Mouse (Mus musculus): ENCODE data around the gene Atg7.
"Not testable (repeated sequence)": the region's sequence is repeated elsewhere in the genome, so short reads cannot be mapped to it uniquely, and the experiment has no call there.

Gene Atg7

GRCm38 (mm10) chr6:114642601-114643528 is at the start of gene Atg7:
Atg7 (plus strand) TSS chr6:114643097.
- ChIA-PET CTCF (interaction anchor here in 1 of 4 experiments (0.6 kb wide), 1 partner anchor 571 kb away, joined by 3 read pairs; no protein-coding TSS in a partner anchor), POLR2A (interaction anchor here in 1 of 4 experiments (0.7 to 1.7 kb wide), 4 partner anchors 27 to 390 kb away, joined by 3 to 4 read pairs (median 3); no protein-coding TSS in a partner anchor)

DNA sequence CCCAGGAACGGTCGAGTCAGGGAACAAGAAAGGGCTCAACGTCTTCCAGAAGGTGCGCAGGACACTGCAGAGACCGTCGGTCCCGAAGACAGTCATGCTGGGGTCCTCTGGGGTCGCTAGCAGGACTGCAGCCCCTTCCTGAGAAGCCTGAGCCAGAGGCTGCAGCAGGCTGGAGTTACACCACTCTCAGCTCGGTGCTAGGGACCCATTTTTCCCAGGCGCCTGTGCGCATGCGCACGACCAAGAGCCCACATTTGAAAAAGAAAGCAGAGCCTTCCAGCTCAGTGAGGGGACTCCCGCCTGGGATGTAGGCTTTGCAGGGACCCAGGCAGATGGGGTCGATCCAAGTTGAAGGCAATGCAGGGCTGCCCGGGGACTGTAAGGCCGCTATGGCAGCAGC is 28.8 kb upstream of the Atg7 start:
- POLR2A ChIA-PET, CTCF ChIA-PET: not testable (repeated sequence)

GRCm38 (mm10) chr6:114633886-114634285 is 9.0 kb upstream of the Atg7 start:
- CTCF ChIA-PET, POLR2A ChIA-PET: not testable (repeated sequence)

- ChIA-PET CTCF (interaction anchor here in 1 of 4 experiments (0.6 kb wide), 1 partner anchor 394 kb away, joined by 3 read pairs; no protein-coding TSS in a partner anchor), POLR2A (interaction anchor here in 1 of 4 experiments (1.3 to 1.7 kb wide), 2 partner anchors 26 to 70 kb away, joined by 3 to 4 read pairs; no protein-coding TSS in a partner anchor)
Observed at GRCm38 (mm10) chr6:114643716-114644115, 819 bp downstream of the Atg7 start.

DNA sequence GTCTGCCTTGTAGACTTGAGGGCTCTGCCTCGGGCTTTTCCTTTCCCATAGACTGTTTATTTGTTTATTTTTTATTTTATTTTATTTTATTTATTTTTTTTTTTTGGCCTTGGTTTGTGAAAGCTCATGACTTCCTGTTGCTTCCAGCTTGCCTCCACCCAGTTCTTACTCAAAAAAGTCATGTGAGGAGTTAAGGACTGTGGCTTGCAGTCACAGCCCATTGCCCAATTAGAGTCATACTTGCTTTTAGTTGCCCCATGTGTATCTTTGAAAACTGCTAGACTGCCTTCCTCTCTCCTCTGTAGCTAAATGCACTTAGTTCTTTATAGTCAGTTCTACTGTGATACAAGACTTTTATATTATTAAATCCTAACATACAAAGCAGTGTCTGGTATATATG is 1.6 kb downstream of the Atg7 start:
- CTCF ChIA-PET, result no interaction called here
- POLR2A ChIA-PET, result interaction anchor here in 2 of 4 experiments (0.7 to 1.7 kb wide), 2 partner anchors 69 to 246 kb away, joined by 3 to 8 read pairs; no protein-coding TSS in a partner anchor

- POLR2A ChIA-PET, result no interaction called here
- CTCF ChIA-PET, result no interaction called here
Observed at GRCm38 (mm10) chr6:114646201-114646600, 3.3 kb downstream of the Atg7 start.

GRCm38 (mm10) chr6:114647011-114647410 is 4.1 kb downstream of the Atg7 start:
- POLR2A ChIA-PET, result no interaction called here
- CTCF ChIA-PET, result no interaction called here

DNA sequence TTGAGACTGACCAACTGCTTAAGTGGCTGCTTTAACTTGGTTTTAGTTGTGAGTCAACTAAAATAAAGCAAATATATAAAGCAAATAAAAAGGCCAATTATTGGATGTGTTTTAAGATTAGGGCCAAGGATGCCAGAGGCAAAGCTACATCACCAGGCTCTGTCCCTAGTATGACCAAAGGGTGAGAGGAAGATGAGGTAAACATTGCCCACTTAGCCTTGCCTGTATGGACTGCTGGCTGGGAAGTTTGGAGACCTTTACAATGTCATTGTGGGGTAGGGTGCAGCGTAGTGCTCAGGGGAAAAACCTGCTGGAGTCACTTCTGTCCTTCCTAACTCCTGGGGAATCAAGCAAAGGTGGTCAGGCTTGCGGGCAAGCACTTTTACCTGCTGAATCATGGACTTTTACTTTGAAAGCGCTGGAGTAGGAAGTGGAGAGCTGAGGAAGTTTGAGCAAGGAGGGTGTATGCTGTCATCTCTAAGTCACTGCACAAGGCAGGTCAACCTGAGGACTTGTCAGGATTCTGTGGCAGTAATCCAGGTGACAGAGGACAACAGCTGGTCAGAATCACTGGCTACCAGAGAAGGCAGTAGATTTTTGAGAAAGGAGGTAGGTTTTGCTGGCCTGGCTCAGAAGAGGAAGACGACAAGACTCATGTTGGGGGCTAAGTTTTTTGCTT is 5.6 kb downstream of the Atg7 start:
- ChIA-PET POLR2A (no interaction called here), CTCF (no interaction called here)

GRCm38 (mm10) chr6:114652209-114652608 is 9.3 kb downstream of the Atg7 start:
- CTCF ChIA-PET, result no interaction called here

GRCm38 (mm10) chr6:114656826-114657600 is 14.1 kb downstream of the Atg7 start:
- ChIA-PET CTCF (no interaction called here), POLR2A (interaction anchor here in 1 of 4 experiments (0.5 kb wide), 1 partner anchor 289 kb away, joined by 5 read pairs; no protein-coding TSS in a partner anchor)

More at GRCm38 (mm10) chr6:114652209-114652608, 9.3 kb downstream of the Atg7 start:
- POLR2A ChIA-PET, result interaction anchor here in 1 of 4 experiments (1.8 kb wide), 1 partner anchor 8 kb away, joined by 5 read pairs; no protein-coding TSS in a partner anchor

- CTCF ChIA-PET, result no interaction called here
- POLR2A ChIA-PET, result interaction anchor here in 1 of 4 experiments (0.5 kb wide), 1 partner anchor 290 kb away, joined by 5 read pairs; no protein-coding TSS in a partner anchor
Observed at GRCm38 (mm10) chr6:114657807-114658206, 14.9 kb downstream of the Atg7 start.

DNA sequence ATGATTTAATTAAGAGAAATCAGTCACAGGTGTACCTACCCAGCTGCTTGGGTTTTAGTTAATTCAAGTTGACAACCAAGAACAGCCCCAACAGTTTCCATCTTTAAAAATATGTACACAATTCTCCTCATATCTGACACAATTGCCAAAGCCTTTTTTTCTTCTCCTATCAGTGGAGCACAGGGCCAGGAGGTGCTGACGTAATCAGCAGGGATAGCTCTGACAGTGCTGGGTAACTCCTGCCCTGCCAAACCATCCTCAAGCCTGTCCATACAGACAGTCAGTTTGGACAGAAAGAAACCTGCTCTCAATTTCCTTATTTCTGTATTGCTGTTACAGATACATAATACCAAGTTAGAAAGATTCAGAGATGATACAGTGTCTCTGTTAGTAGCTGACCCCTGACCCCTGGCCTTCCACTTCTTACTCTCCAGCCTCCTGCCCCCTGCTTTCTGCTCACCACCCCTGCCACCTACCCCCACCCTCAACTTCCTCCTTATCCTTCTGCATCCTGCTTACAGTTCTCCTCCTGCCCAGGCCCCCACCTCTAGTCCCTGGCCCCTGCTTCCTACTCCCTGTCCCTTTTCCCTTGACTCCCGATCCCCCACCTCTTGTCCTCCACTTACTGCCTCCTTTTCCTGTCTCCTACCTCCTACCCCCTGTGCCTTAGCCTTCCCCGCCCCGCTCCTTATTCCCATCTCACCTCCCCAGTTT is 16.5 kb downstream of the Atg7 start:
- CTCF ChIA-PET, result interaction anchor here in 1 of 4 experiments (0.7 kb wide), 1 partner anchor 1659 kb away, joined by 3 read pairs; no protein-coding TSS in a partner anchor
- POLR2A ChIA-PET, result interaction anchor here in 1 of 4 experiments (1.4 kb wide), 1 partner anchor 12 kb away, joined by 3 read pairs; no protein-coding TSS in a partner anchor

DNA sequence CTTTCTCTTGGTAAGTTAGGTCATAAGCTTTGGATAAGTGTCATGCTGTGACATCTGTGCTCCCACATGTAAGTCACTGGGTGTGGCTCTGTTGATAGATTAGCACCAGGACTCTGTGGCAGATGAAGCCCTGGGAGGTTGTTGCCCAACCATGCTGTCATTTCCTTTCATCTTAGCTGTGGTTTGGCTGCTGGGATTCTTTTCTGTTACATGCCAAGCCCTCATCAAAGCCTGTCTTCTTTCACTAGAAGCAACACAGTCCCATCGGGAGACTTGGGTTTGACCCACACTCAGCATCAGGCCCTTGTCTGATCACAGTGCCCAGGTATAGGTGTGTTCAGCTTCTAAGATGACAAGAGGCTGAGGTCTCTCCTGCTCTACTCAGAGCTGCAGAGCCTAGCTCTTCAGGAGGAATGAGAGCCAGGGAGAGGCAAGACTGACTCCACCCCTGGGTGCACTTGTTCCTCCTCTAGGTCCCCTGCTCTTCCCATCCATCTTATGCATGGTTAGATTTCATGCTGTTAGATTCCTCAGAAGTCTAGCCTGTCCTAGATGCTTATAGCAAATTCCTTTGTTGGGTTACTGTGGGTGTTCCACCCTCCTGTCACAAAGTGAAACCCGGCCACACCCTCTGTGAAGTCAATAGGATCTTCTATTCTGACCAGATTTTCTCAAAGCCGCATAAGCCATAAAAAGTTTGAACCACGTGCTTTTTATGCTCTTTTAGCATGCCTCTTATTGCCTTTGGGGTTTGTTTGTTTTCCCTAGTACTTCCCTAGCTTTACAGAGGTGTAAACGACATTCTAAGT is 17.3 kb downstream of the Atg7 start:
- POLR2A ChIA-PET, result interaction anchor here in 1 of 4 experiments (1.4 kb wide), 1 partner anchor 9 kb away, joined by 5 read pairs; no protein-coding TSS in a partner anchor
- CTCF ChIA-PET, result interaction anchor here in 1 of 4 experiments (0.7 kb wide), 1 partner anchor 1660 kb away, joined by 3 read pairs; no protein-coding TSS in a partner anchor

GRCm38 (mm10) chr6:114663707-114664106 is 20.8 kb downstream of the Atg7 start:
- ChIA-PET POLR2A (no interaction called here), CTCF (interaction anchor here in 1 of 4 experiments (0.6 kb wide), 1 partner anchor 34 kb away, joined by 3 read pairs; no protein-coding TSS in a partner anchor)

GRCm38 (mm10) chr6:114664716-114665115 is 21.8 kb downstream of the Atg7 start:
- CTCF ChIA-PET, result no interaction called here
- POLR2A ChIA-PET, result interaction anchor here in 1 of 4 experiments (0.7 kb wide), 1 partner anchor 355 kb away, joined by 3 read pairs; no protein-coding TSS in a partner anchor

GRCm38 (mm10) chr6:114667518-114667917 is 24.6 kb downstream of the Atg7 start:
- POLR2A ChIA-PET, result no interaction called here
- CTCF ChIA-PET, result interaction anchor here in 1 of 4 experiments (0.6 kb wide), 1 partner anchor 398 kb away, joined by 4 read pairs; no protein-coding TSS in a partner anchor

GRCm38 (mm10) chr6:114674771-114675170 is 31.9 kb downstream of the Atg7 start:
- CTCF ChIA-PET, result interaction anchor here in 3 of 4 experiments (0.5 to 1.2 kb wide), 7 partner anchors 9 to 253 kb away, joined by 3 to 4 read pairs (median 3); no protein-coding TSS in a partner anchor
- POLR2A ChIA-PET, result no interaction called here
